Mouse (Mus musculus) liver, embryonic 13.5 days (tissue): ENCODE results near the gene Parp4. TPM values are rescaled to one million over a fixed set of nuclear protein-coding genes. Genes with fewer than 3 reads are reported as not detected.
A peak's percentile ranks its signal among the peaks of the same experiment; 100 is the strongest.

Source experiments
- ATAC-seq: fragments of 200-750 bp; cut with Nextera tagmentation; 2 replicates; pipeline ENCODE4 v1.8.0; 2017; ENCODE audit warnings: low read depth, mild to moderate bottlenecking, moderate number of reproducible peaks, moderate library complexity
- DNase-seq: peaks from one replicate; pipeline ENCODE4 v3.0.0; 2022
- H3K27ac ChIP-seq: fragments of 300-500 bp; sonication (generic); 2 replicates; pipeline ENCODE4 v1.5.1; 2015; ENCODE audit warnings: moderate library complexity, mild to moderate bottlenecking, inconsistent platforms
- H3K27me3 ChIP-seq: fragments of 300-500 bp; sonication (generic); 2 replicates; pipeline ENCODE4 v1.6.1; 2015; ENCODE audit warnings: mild to moderate bottlenecking, inconsistent platforms
- H3K36me3 ChIP-seq: fragments of 300-500 bp; sonication (generic); 2 replicates; pipeline ENCODE4 v1.6.1; 2015; ENCODE audit warnings: mild to moderate bottlenecking, inconsistent platforms
- H3K4me1 ChIP-seq: fragments of 300-500 bp; sonication (generic); replicated peaks from 2 replicates; pipeline ENCODE4 v1.6.1; 2015; ENCODE audit warnings: inconsistent platforms
- H3K4me2 ChIP-seq: fragments of 300-500 bp; sonication (generic); 2 replicates; pipeline ENCODE4 v1.6.1; 2015; ENCODE audit warnings: inconsistent platforms, mild to moderate bottlenecking, moderate library complexity
- H3K4me3 ChIP-seq: fragments of 300-500 bp; sonication (generic); replicated peaks from 2 replicates; pipeline ENCODE4 v1.5.1; 2015; ENCODE audit warnings: mild to moderate bottlenecking, inconsistent platforms
- H3K9ac ChIP-seq: fragments of 300-500 bp; sonication (generic); 2 replicates; pipeline ENCODE4 v1.6.1; 2015; ENCODE audit warnings: mild to moderate bottlenecking, inconsistent platforms
- H3K9me3 ChIP-seq: fragments of 300-500 bp; sonication (generic); replicated peaks from 2 replicates; pipeline ENCODE4 v1.6.1; 2016; ENCODE audit warnings: inconsistent platforms
- WGBS: fragments of 180-500 bp; shearing (Covaris S2); methylation state at CpG from one replicate; pipeline ENCODE4 v1.1.7; 2015; ENCODE audit not compliant: insufficient replicate concordance; 5-methylcytosine and 5-hydroxymethylcytosine counted together
- polyA plus RNA-seq: library from polyadenylated mRNA; unstranded; fragments of >200 nt; fragmentation: Nextera tagmentation; extraction: Ambion mirVana; gene quantifications from 2 replicates; pipeline ENCODE4 v1.2.1, GENCODE M21; 2015

Gene Parp4
- polyA plus RNA-seq, 1 experiment from 2014 or later: 1.5 TPM

GRCm38 (mm10) chr14:56685426-56685825, 110.0 kb downstream of the Parp4 start:
- Histone ChIP-seq H3K4me1 (no peaks in the 10 kb centered on the region), H3K27me3 (no peaks in the 10 kb centered on the region), H3K9me3 (no peaks in the 10 kb centered on the region), H3K4me3 (no peak overlapping the region), H3K36me3 (peaks cover 73% of the 10 kb centered on the region), H3K27ac (no peak overlapping the region), H3K9ac (no peak overlapping the region), H3K4me2 (no peak overlapping the region)
- ATAC-seq: no peak
- WGBS: 60% methylated on average over 1 of the region's 1 CpGs
- no peak for DNase-seq

- Histone ChIP-seq H3K9ac (no peak overlapping the region), H3K27me3 (no peaks in the 10 kb centered on the region), H3K4me3 (no peak overlapping the region), H3K9me3 (no peaks in the 10 kb centered on the region), H3K36me3 (peaks cover 86% of the 10 kb centered on the region), H3K4me1 (no peaks in the 10 kb centered on the region), H3K27ac (no peak overlapping the region), H3K4me2 (no peak overlapping the region)
- DNase-seq: no peak
- no peak for ATAC-seq
- 63% methylated on average over 1 of the region's 1 CpGs for WGBS
These were observed 113.7 kb downstream of the Parp4 start for GRCm38 (mm10) chr14:56689116-56689515.

- Histone ChIP-seq H3K27me3 (no peaks in the 10 kb centered on the region), H3K9ac (no peak overlapping the region), H3K4me3 (no peak overlapping the region), H3K4me2 (no peak overlapping the region), H3K27ac (no peak overlapping the region), H3K9me3 (no peaks in the 10 kb centered on the region), H3K4me1 (no peaks in the 10 kb centered on the region), H3K36me3 (peaks cover 87% of the 10 kb centered on the region)
- ATAC-seq: no peak
- no peak for DNase-seq
- 79% methylated on average over 1 of the region's 1 CpGs for WGBS
These were observed 114.3 kb downstream of the Parp4 start for GRCm38 (mm10) chr14:56689766-56690165.

- WGBS: 43% methylated on average over 3 of the region's 3 CpGs
- DNase-seq (no peak), ATAC-seq (no peak)
- Histone ChIP-seq H3K27ac (no peak overlapping the region), H3K9ac (no peak overlapping the region), H3K9me3 (no peaks in the 10 kb centered on the region), H3K4me2 (no peak overlapping the region), H3K27me3 (no peaks in the 10 kb centered on the region), H3K4me1 (no peaks in the 10 kb centered on the region), H3K36me3 (peaks cover 97% of the 10 kb centered on the region), H3K4me3 (no peak overlapping the region)
These were observed 120.1 kb downstream of the Parp4 start for GRCm38 (mm10) chr14:56695495-56695894.

DNA sequence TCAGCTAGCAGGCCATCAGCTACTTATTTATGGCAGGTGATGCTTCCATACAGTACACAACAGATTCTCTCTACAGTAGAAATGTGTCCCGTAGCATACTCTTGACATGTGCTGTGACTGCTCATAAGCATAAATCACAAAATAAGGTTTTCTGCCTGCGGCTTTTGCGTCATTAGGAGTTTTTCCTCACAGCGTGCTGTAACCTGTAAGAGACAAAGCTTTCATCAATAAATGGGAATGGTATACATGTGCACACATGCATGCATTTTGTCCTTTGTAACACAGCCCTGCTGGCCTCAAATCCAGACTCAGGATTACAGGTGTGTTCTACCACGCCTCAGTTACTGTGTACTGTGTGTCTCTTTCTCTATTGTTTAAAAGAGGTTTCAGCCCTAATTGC, 122.4 kb downstream of the Parp4 start:
- DNase-seq: no peak
- Histone ChIP-seq H3K4me2 (no peak overlapping the region), H3K27ac (no peak overlapping the region), H3K4me3 (no peak overlapping the region), H3K9me3 (no peaks in the 10 kb centered on the region), H3K9ac (no peak overlapping the region), H3K4me1 (peaks cover 2% of the 10 kb centered on the region; the same call in 1 of the 2 replicates), H3K36me3 (peaks cover 79% of the 10 kb centered on the region), H3K27me3 (no peaks in the 10 kb centered on the region)
- WGBS: 88% methylated on average over 5 of the region's 5 CpGs
- no peak for ATAC-seq

DNA sequence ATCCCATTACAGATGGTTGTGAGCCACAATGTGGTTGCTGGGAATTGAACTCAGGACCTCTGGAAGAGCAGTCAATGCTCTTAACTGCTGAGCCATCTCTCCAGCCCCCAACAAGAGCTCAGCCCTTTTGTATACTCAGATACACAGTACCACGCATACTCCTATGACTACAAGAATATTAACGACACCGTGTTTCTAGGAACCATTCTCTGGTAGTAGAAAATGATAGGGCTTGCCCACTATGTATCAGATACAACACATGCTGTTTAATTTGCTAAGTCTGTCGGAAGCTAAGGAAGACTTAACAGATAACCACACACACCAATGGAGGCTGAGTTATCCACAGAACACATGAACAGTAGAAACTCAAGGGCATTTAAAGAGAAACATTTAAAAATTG, 127.2 kb downstream of the Parp4 start:
- peak overlapping the region; percentile 21; the same call in 1 of the 2 replicates for H3K27ac ChIP-seq
- H3K4me1 ChIP-seq: peaks cover 31% of the 10 kb centered on the region
- H3K27me3 ChIP-seq: no peaks in the 10 kb centered on the region
- ATAC-seq (peak; percentile 87), DNase-seq (peak; percentile 38)
- H3K36me3 ChIP-seq: peaks cover 38% of the 10 kb centered on the region
- no peak overlapping the region for H3K4me3 ChIP-seq
- 21% methylated on average over 4 of the region's 4 CpGs for WGBS
- no peaks in the 10 kb centered on the region for H3K9me3 ChIP-seq
- H3K4me2 ChIP-seq: no peak overlapping the region
- no peak overlapping the region for H3K9ac ChIP-seq

- 75% methylated on average over 4 of the region's 4 CpGs for WGBS
- no peak overlapping the region for H3K4me3 ChIP-seq
- no peaks in the 10 kb centered on the region for H3K27me3 ChIP-seq
- no peak overlapping the region for H3K4me2 ChIP-seq
- no peak overlapping the region for H3K9ac ChIP-seq
- no peak overlapping the region for H3K27ac ChIP-seq
- peaks cover 19% of the 10 kb centered on the region for H3K36me3 ChIP-seq
- ATAC-seq (no peak), DNase-seq (no peak)
- peaks cover 31% of the 10 kb centered on the region for H3K4me1 ChIP-seq
- no peaks in the 10 kb centered on the region for H3K9me3 ChIP-seq
These were observed 130.3 kb downstream of the Parp4 start for GRCm38 (mm10) chr14:56705687-56706086.

Other genes starting within 250 kb of the Parp4 start
- gene Atp12a, start 210.6 kb upstream of the Parp4 start, polyA plus RNA-seq: not detected in 2 replicates
- 2.4 and 3.2 TPM in 2 replicates for gene Rnf17, start 173.0 kb upstream of the Parp4 start, polyA plus RNA-seq
- 4.1 and 5.3 TPM in 2 replicates for gene Cenpj, start 194 bp upstream of the Parp4 start, polyA plus RNA-seq
- 15.4 and 16.2 TPM in 2 replicates for gene Mphosph8, start 92.6 kb downstream of the Parp4 start, polyA plus RNA-seq
- 13.6 and 15.9 TPM in 2 replicates for gene Pspc1, start 202.7 kb downstream of the Parp4 start, polyA plus RNA-seq
- gene Zmym5, start 236.1 kb downstream of the Parp4 start, polyA plus RNA-seq: 9.1 and 10.7 TPM in 2 replicates